Mouse (Mus musculus): ENCODE data around the gene 1500011B03Rik.
A peak's percentile ranks its signal among the peaks of the same experiment; 100 is the strongest.

DNA sequence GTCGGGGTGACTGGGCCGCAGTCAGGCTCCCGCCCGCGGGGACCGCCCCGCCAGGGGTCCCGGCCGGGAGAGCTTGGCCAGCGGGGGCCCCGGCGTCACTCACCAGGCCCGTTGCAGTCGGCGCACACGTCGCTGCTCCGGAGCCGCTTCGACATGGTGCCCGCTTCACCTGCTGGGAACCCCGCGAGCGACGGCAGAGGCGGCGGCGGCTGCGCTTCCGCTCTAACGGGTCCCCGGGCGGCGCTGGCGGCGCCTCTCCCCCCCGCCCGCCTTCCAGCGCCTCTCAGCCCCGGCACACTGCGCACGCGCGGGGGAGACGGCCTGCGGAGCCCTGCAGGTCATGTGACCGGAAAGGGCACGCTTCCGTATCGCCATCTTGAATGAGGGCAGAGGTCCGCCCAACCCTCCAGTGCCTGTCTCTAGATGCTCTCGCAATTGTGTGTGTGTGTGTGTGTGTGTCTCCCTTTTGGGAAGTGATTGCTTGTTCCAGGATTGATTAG lies 50.0 kb downstream of the 1500011B03Rik start:
- TF ChIP-seq POLR2A (IDR thresholded peaks at IDR 0.05; ENCODE audit: extremely low read depth, insufficient read depth, low read length): peak; percentile 77; the same call in 1 of the 2 replicates
- no peak for TF ChIP-seq CTCF (IDR thresholded peaks at IDR 0.05; ENCODE audit: extremely low read depth, insufficient read depth, low read length)

All from cortical plate, adult 2 months (tissue).